Mouse (Mus musculus) stomach, postnatal 0 days (tissue): Measurements from ENCODE around the gene Rasa2.

Experiments used
- CTCF ChIP-seq: IDR thresholded peaks from 2 replicates; pipeline ENCODE4 v1.5.1; 2016; ENCODE audit warnings: antibody characterized with exemption, low read depth, mild to moderate bottlenecking, moderate library complexity
- EP300 ChIP-seq: optimal IDR thresholded peaks from 2 replicates; pipeline ENCODE3; 2016; ENCODE audit warnings: antibody characterized with exemption

DNA sequence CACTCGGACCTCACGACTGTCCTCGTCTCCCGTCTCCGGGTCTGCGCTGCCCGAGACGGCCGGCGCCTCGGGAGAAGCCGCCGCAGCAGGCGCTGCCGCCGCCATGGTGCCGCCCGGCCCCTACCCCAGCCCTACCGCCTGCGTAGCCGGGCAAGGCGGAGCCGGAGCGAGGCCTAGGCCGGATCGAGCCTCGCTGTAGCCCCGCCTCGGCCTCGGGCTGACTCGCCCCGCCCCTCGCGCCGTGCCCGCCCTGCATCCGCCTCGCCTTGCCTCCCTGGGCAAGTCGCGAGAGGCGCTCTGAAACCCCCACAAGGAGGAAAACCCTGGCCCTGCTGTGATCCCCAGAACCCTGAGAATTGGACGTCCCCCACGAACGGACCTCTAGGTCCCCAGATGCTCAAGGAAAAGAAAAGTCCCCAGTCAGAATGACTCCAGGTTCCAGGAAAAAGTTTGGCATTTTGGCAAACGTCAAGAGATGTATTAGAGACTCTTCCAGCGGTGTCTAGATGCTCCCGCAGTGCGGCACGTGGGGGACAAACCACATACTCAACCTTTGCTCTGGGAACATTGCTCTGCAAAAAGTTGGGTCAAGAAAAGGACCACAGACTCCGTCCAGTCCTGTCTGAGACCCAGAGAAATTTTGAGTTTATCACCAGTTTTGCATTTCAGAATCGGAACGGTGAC, at the start of gene Rasa2:
- TF ChIP-seq CTCF (no peak), EP300 (no peak)
